Mouse (Mus musculus) brain, embryonic 14.5 days (tissue): ENCODE results near the gene Cep19.

Experiments used
- CTCF ChIP-seq: fragments of 200-500 bp; IDR thresholded peaks from 2 replicates; pipeline ENCODE4 v1.5.1; 2012; ENCODE audit warnings: inconsistent platforms, mild to moderate bottlenecking, moderate library complexity, borderline replicate concordance; ENCODE audit not compliant: insufficient read depth, insufficient read length; ENCODE audit errors: extremely low read depth
- POLR2A ChIP-seq: fragments of 200-500 bp; IDR thresholded peaks from 2 replicates; pipeline ENCODE4 v1.6.1; 2012; ENCODE audit warnings: mild to moderate bottlenecking, inconsistent platforms, borderline replicate concordance; ENCODE audit not compliant: poor library complexity, insufficient read depth, insufficient read length, severe bottlenecking; ENCODE audit errors: extremely low read depth

DNA sequence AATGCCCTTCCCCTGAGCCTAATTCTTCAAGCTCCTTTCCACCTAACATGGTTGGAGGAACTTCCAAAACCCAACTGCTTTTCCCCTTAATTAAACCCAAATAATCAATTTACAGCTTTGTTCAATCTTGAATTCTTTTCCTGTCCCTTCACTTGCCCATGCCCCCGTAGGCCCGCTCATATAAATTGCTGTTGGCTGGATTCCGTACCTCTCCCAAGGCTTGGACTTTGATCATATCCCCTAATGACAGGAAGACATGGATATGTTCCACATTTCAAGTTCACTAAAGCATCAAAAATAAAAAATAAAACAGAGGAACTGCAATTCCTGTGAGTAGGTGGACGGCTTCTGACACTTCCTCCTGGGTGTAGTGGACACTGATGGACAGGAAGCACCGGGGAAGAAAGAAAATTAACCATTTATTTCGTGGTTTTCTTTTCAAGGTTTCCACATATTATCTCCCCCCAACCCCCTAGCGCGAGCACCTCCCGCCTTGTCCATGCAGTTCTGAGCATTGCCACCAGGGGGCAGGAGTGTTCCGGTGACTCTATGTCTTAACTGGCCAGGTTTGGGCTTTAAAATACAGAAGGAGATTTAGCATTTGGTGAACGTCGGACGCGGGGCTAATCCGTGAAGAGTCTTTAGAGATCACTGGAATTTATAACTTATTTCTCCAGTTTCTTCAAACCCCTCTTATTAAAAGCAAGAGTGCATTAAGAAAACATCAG lies 15.5 kb downstream of the Cep19 start:
- peak; percentile 94 for TF ChIP-seq CTCF
- TF ChIP-seq POLR2A: no peak
